ENCODE assay signal across 8 mouse cellular contexts in the genomic region with DNA sequence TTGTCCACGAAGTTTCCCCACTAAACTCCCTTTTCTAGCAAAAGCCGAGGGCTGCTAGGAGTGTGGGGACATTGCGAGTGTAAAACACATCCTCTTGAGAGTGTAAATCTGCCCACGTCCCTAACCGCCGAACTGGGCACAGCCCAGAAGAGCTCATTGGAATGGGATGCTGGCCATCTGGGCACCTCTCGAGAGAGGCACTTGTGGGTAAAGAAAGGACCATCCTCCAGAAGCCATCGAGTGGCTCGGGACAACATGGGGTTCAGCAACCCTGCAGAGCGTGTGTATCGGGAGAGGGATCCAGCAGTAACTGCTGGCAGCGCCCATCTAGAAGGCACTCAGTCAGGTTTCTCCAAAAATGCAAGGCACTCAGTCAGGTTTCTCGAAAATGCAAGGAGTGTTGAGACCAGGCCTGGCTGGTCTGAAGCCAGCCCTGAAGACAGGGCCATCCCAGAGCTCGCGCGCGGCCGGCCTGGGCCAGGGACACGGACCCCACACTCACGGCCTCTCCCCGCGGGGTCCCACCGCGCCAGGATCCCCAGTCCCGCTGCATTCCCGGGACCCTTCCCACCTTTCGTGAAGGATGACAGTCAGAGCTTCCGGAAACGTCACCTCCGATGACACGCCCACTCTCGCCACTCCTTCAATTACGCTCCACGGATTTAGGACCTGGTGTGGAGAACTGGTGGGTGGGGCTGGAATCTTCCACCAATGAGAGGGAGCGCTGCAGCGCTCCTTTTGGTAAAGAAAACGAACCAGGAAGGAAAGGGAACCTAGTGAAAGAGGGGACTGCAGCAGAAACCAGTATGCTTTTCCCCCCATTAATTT. TPM values are rescaled to one million over a fixed set of nuclear protein-coding genes. Genes with fewer than 3 reads are reported as not detected.
A peak's percentile ranks its signal among the peaks of the same experiment; 100 is the strongest.
DNase-seq lines count a peak whose midpoint lies in the region; ATAC-seq and TF ChIP-seq lines count a peak whose summit lies in the region.

No protein-coding gene starts in this region.

- peaks cover 21% of the 10 kb centered on the region for H3K36me3 ChIP-seq in hindbrain, embryonic 13.5 days

- peak; percentile 90 for ATAC-seq in Patski
- ATAC-seq in hindbrain, embryonic 13.5 days (ENCODE audit: low FRiP score), result peak; percentile 98

- no peaks in the 10 kb centered on the region for H3K9me3 ChIP-seq in hindbrain, embryonic 13.5 days

- no peak for TF ChIP-seq CTCF in Patski (IDR thresholded peaks at IDR 0.05)

- H3K27me3 ChIP-seq in Patski, result no peaks in the 10 kb centered on the region
- peaks cover 13% of the 10 kb centered on the region; the same call in 1 of the 2 replicates for H3K27me3 ChIP-seq in hindbrain, embryonic 13.5 days

- peak overlapping the region; percentile 95 for H3K27ac ChIP-seq in hindbrain, embryonic 13.5 days

- peak overlapping the region; percentile 82 for H3K4me2 ChIP-seq in hindbrain, embryonic 13.5 days

- DNase-seq in Patski (ENCODE audit: low read depth, low spot score), result peak; percentile 56
- DNase-seq in cerebellum, postnatal 14 days, result peak; percentile 90 to 92
- DNase-seq in frontal cortex, postnatal 14 days (ENCODE audit: low spot score in 2 of 2), result peak; percentile 87 to 91
- peak; percentile 71 to 75 for DNase-seq in layer of hippocampus, postnatal 25 days (ENCODE audit: extremely low spot score in 1 of 2, low spot score in 1 of 2)
- peak; percentile 94 for DNase-seq in lung, postnatal 25 days (ENCODE audit: low spot score)
- DNase-seq in retina, embryonic 14.5 days (ENCODE audit: low spot score), result peak; percentile 95
- peak; percentile 87 for DNase-seq in thymus, postnatal 4 days

- 6% methylated on average over 37 of the region's 37 CpGs for WGBS in hindbrain, embryonic 13.5 days

- POLR2A ChIA-PET in Patski (lab: Charles Lee), result interaction anchor here (0.6 to 1.5 kb wide), 2 partner anchors 132 to 273 kb away, joined by 3 to 4 read pairs; no protein-coding TSS in a partner anchor

- peak overlapping the region; percentile 91 for H3K9ac ChIP-seq in hindbrain, embryonic 13.5 days

- CTCF ChIA-PET in Patski (lab: Charles Lee), result interaction anchor here (1.2 kb wide), 1 partner anchor 11 kb away, joined by 3 read pairs; no protein-coding TSS in a partner anchor

- peak overlapping the region; percentile 84 for H3K4me3 ChIP-seq in hindbrain, embryonic 13.5 days

- in situ Hi-C loops in Patski (cut with MboI; ENCODE audit: low pct_unique_long_range_greater_than_20kb), result no loop called here

- peaks cover 32% of the 10 kb centered on the region for H3K4me1 ChIP-seq in hindbrain, embryonic 13.5 days (replicated peaks)

RNA-seq across cellular contexts. Expression of a gene that starts 0.5 kb away (rescaled TPM):
- polyA plus RNA-seq in Patski (2021), result 31.1 TPM
- 50.1 and 51.4 TPM in 2 replicates for polyA plus RNA-seq in hindbrain, embryonic 13.5 days (2015; fragmentation: Nextera tagmentation; extraction: Ambion mirVana)
- 10 to 100 TPM; 34.3 to 35.6 TPM for total RNA-seq in layer of hippocampus, postnatal 25 days (2021)

RNA-seq across cellular contexts. Expression of a gene that starts 36.0 kb away (rescaled TPM):
- 1.6 TPM for polyA plus RNA-seq in Patski (2021)
- polyA plus RNA-seq in hindbrain, embryonic 13.5 days (2015; fragmentation: Nextera tagmentation; extraction: Ambion mirVana), result 2.0 and 2.8 TPM in 2 replicates
- total RNA-seq in layer of hippocampus, postnatal 25 days (2021), result not detected

Comparison
In these comparisons a context has a peak if more than half of its experiments do, and no peak if none do; other contexts are left out.
1. Peak in every context shown above with its lines: DNase-seq, ATAC-seq, H3K4me3 ChIP-seq and H3K27ac ChIP-seq.